15 mouse cellular contexts compared by ENCODE assay signal in the genomic region with DNA sequence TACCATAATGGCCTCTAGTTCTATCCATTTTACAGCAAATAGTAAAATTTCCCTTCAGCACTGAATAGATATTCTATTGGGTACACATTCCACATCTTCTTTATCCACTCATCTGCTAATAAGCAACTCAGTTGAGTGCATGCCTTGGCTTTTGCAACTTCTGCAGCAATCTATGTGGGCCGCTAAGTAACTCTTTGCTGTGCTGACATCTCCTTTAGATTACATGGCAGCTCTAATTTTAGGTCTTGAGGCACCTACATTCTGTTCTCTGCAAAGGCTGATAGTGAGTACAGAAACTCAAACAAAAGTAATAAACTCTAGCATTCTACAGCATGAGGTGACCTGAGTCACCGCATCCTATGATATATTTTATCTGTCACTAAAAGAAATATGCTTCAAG. TPM values are rescaled to one million over a fixed set of nuclear protein-coding genes. Genes with fewer than 3 reads are reported as not detected.
"Had no signal": no experiment of that assay in that cellular context is flagged by ENCODE, and none has a peak within 500 bp of the region (broad histone marks: within the 10 kb centered on the region; RNA-seq: fewer than 3 reads in every experiment).

No protein-coding gene starts in this region.

- H3K4me2 ChIP-seq: neural tube, embryonic 12.5 days; neural tube, embryonic 13.5 days; neural tube, embryonic 15.5 days; stomach, embryonic 15.5 days had no signal

- H3K4me1 ChIP-seq: neural tube, embryonic 12.5 days; neural tube, embryonic 13.5 days; neural tube, embryonic 15.5 days; stomach, embryonic 15.5 days had no signal

- H3K27ac ChIP-seq: neural tube, embryonic 12.5 days; neural tube, embryonic 13.5 days; neural tube, embryonic 15.5 days; stomach, embryonic 15.5 days; stomach, postnatal 0 days had no signal

- H3K27me3 ChIP-seq: neural tube, embryonic 12.5 days; neural tube, embryonic 13.5 days; neural tube, embryonic 15.5 days; stomach, embryonic 15.5 days had no signal

- H3K9me3 ChIP-seq: neural tube, embryonic 12.5 days; neural tube, embryonic 13.5 days; neural tube, embryonic 15.5 days; stomach, embryonic 15.5 days had no signal

- H3K4me3 ChIP-seq: neural tube, embryonic 12.5 days; neural tube, embryonic 13.5 days; neural tube, embryonic 15.5 days; stomach, embryonic 15.5 days had no signal

- DNase-seq: right cerebral cortex, postnatal 25 days; right cerebral cortex, postnatal 4 days; spleen, adult 18-20 months; thymus, adult 18-20 months; thymus, adult 2 months; thymus, postnatal 14 days; thymus, postnatal 25 days; thymus, postnatal 36 days; thymus, postnatal 4 days had no signal

- H3K9ac ChIP-seq: neural tube, embryonic 12.5 days; neural tube, embryonic 13.5 days; neural tube, embryonic 15.5 days; stomach, embryonic 15.5 days had no signal

- H3K36me3 ChIP-seq: neural tube, embryonic 12.5 days; neural tube, embryonic 13.5 days; neural tube, embryonic 15.5 days; stomach, embryonic 15.5 days had no signal

RNA-seq across cellular contexts. Expression of a gene that starts 36.8 kb away (rescaled TPM):
- total RNA-seq: neutrophil, adult 5-6 weeks had no signal
